Mouse (Mus musculus) heart, embryonic 14.5 days (tissue): ENCODE measurements around the gene Gins3. TPM values are rescaled to one million over a fixed set of nuclear protein-coding genes. Genes with fewer than 3 reads are reported as not detected.
"Not testable (repeated sequence)": the region's sequence is repeated elsewhere in the genome, so short reads cannot be mapped to it uniquely, and the experiment has no call there.

Experiments used
- ATAC-seq: fragments of 200-750 bp; cut with Nextera tagmentation; 2 replicates; pipeline ENCODE4 v1.8.0; 2017; ENCODE audit warnings: low read depth, moderate TSS enrichment; ENCODE audit not compliant: insufficient number of reproducible peaks, insufficient read depth, low FRiP score
- H3K27ac ChIP-seq, 2 experiments: fragments of 200-500 bp in 1 of 2; fragments of 300-500 bp in 1 of 2; sonication (generic) in 1 of 2; replicated peaks in 1 of 2; 2 replicates each; pipeline ENCODE4 v1.5.1; 2012 to 2014; ENCODE audit warnings: low read depth in 2 of 2, low read length in 2 of 2, control low read depth in 1 of 2, mild to moderate bottlenecking in 1 of 2, mixed read lengths in 1 of 2; ENCODE audit not compliant: control insufficient read depth in 1 of 2, insufficient read depth in 1 of 2
- H3K27me3 ChIP-seq: fragments of 300-500 bp; sonication (generic); 2 replicates; pipeline ENCODE4 v1.6.1; 2014; ENCODE audit warnings: mild to moderate bottlenecking, low read length, control low read depth; ENCODE audit not compliant: control insufficient read depth, insufficient read depth
- H3K36me3 ChIP-seq: fragments of 300-500 bp; sonication (generic); 2 replicates; pipeline ENCODE4 v1.6.1; 2014; ENCODE audit warnings: mild to moderate bottlenecking, control low read depth, low read length, mixed read lengths; ENCODE audit not compliant: control insufficient read depth, insufficient read depth
- H3K4me1 ChIP-seq, 2 experiments: fragments of 200-500 bp in 1 of 2; fragments of 300-500 bp in 1 of 2; sonication (generic) in 1 of 2; 2 replicates each; pipeline ENCODE4 v1.6.1; 2012 to 2014; ENCODE audit warnings: low read length in 2 of 2, control low read depth in 1 of 2, mixed read lengths in 1 of 2; ENCODE audit not compliant: control insufficient read depth in 2 of 2, insufficient read depth in 2 of 2
- H3K4me2 ChIP-seq: fragments of 300-500 bp; sonication (generic); 2 replicates; pipeline ENCODE4 v1.6.1; 2014; ENCODE audit warnings: mild to moderate bottlenecking, low read length
- H3K4me3 ChIP-seq, 2 experiments: fragments of 200-500 bp in 1 of 2; fragments of 300-500 bp in 1 of 2; sonication (generic) in 1 of 2; 2 replicates each; pipeline ENCODE4 v1.5.1; 2012 to 2014; ENCODE audit warnings: low read length in 2 of 2, mild to moderate bottlenecking in 2 of 2, control low read depth in 1 of 2, low read depth in 1 of 2, moderate library complexity in 1 of 2; ENCODE audit not compliant: control insufficient read depth in 1 of 2, insufficient read depth in 1 of 2
- H3K9ac ChIP-seq: fragments of 300-500 bp; sonication (generic); 2 replicates; pipeline ENCODE4 v1.6.1; 2014; ENCODE audit warnings: mild to moderate bottlenecking, low read length
- H3K9me3 ChIP-seq: fragments of 300-500 bp; sonication (generic); 2 replicates; pipeline ENCODE4 v1.6.1; 2016; ENCODE audit warnings: low read length, control low read depth; ENCODE audit not compliant: control insufficient read depth
- WGBS: fragments of 180-500 bp; shearing (Covaris S2); extraction: QIAGEN DNeasy Blood & Tissue Kit; methylation state at CpG from one replicate; pipeline ENCODE4 v1.1.7; 2014; 5-methylcytosine and 5-hydroxymethylcytosine counted together
- polyA plus RNA-seq: library from polyadenylated mRNA; unstranded; fragments of >200 nt; fragmentation: Nextera tagmentation; extraction: Ambion mirVana; gene quantifications from 2 replicates; pipeline ENCODE4 v1.2.1, GENCODE M21; 2014

Gins3 gene
- polyA plus RNA-seq, 1 experiment from 2014 or later = 13.9 TPM

- 0 out of 2 replicates have a peak overlapping the region, but pooled peaks have one; percentile 56 for H3K9ac ChIP-seq
- peak overlapping the region; percentile 96 to 97 for H3K27ac ChIP-seq
- no peaks in the 10 kb centered on the region for H3K36me3 ChIP-seq
- 15% methylated on average over 4 of the region's 4 CpGs for WGBS
- peaks cover 16 to 23% of the 10 kb centered on the region in 2 experiments; a peak in 3 of 4 replicates for H3K4me1 ChIP-seq
- no peaks in the 10 kb centered on the region for H3K9me3 ChIP-seq
- H3K4me3 ChIP-seq = no peak overlapping the region
- ATAC-seq = peak; percentile 95
- H3K4me2 ChIP-seq = peak overlapping the region; percentile 50
- no peaks in the 10 kb centered on the region for H3K27me3 ChIP-seq
These were observed 36.4 kb upstream of the Gins3 start for GRCm38 (mm10) chr8:95596841-95597241.

- 10% methylated on average over 11 of the region's 11 CpGs for WGBS
These were observed 33.4 kb upstream of the Gins3 start for GRCm38 (mm10) chr8:95599861-95600260.

GRCm38 (mm10) chr8:95601306-95601705 is 31.9 kb upstream of the Gins3 start:
- Histone ChIP-seq H3K4me1 (peaks cover 6 to 13% of the 10 kb centered on the region in 2 experiments; a peak in 3 of 4 replicates), H3K36me3 (no peaks in the 10 kb centered on the region), H3K9me3 (no peaks in the 10 kb centered on the region), H3K27me3 (no peaks in the 10 kb centered on the region), H3K9ac (no peak overlapping the region), H3K27ac (no peak overlapping the region), H3K4me2 (no peak overlapping the region), H3K4me3 (no peak overlapping the region)
- 74% methylated on average over 15 of the region's 15 CpGs for WGBS
- no peak for ATAC-seq

More at GRCm38 (mm10) chr8:95599861-95600260, 33.4 kb upstream of the Gins3 start:
- peaks cover 16 to 23% of the 10 kb centered on the region in 2 experiments; a peak in 3 of 4 replicates for H3K4me1 ChIP-seq
- no peak for ATAC-seq
- no peaks in the 10 kb centered on the region for H3K27me3 ChIP-seq
- peak overlapping the region; percentile 14 to 35; a peak in 3 of 4 replicates for H3K4me3 ChIP-seq
- H3K9ac ChIP-seq = peak overlapping the region; percentile 42; the same call in 1 of the 2 replicates
- no peaks in the 10 kb centered on the region for H3K9me3 ChIP-seq
- 0 out of 4 replicates have a peak overlapping the region, but pooled peaks of 1 of the 2 experiments have one; percentile 11 for H3K27ac ChIP-seq
- H3K4me2 ChIP-seq = peak overlapping the region; percentile 53
- H3K36me3 ChIP-seq = no peaks in the 10 kb centered on the region

- peaks cover 3 to 11% of the 10 kb centered on the region in 2 experiments; a peak in 3 of 4 replicates for H3K4me1 ChIP-seq
- H3K27ac ChIP-seq = no peak overlapping the region
- no peak overlapping the region for H3K4me3 ChIP-seq
- H3K9me3 ChIP-seq = no peaks in the 10 kb centered on the region
- WGBS = 60% methylated on average over 2 of the region's 2 CpGs
- ATAC-seq = no peak
- H3K36me3 ChIP-seq = no peaks in the 10 kb centered on the region
- no peak overlapping the region for H3K9ac ChIP-seq
- H3K27me3 ChIP-seq = no peaks in the 10 kb centered on the region
- no peak overlapping the region for H3K4me2 ChIP-seq
These were observed 31.1 kb upstream of the Gins3 start for GRCm38 (mm10) chr8:95602168-95602567.

GRCm38 (mm10) chr8:95606509-95606908 is 26.7 kb upstream of the Gins3 start:
- Histone ChIP-seq H3K4me2 (peak overlapping the region; percentile 34), H3K9ac (peak overlapping the region; percentile 54; the same call in 1 of the 2 replicates), H3K27ac (peak overlapping the region; percentile 79 to 82; a peak in 2 of 4 replicates)
- H3K4me3 ChIP-seq, H3K9me3 ChIP-seq, ATAC-seq, H3K4me1 ChIP-seq, H3K36me3 ChIP-seq, H3K27me3 ChIP-seq: not testable (repeated sequence)
- 16% methylated on average over 4 of the region's 5 CpGs for whole genome bisulfite sequencing

GRCm38 (mm10) chr8:95607210-95607609 is 26.0 kb upstream of the Gins3 start:
- 21% methylated on average over 9 of the region's 9 CpGs for WGBS

GRCm38 (mm10) chr8:95609406-95609805 is 23.8 kb upstream of the Gins3 start:
- H3K4me2 ChIP-seq = no peak overlapping the region
- ATAC-seq = no peak
- no peak overlapping the region for H3K4me3 ChIP-seq
- no peaks in the 10 kb centered on the region for H3K27me3 ChIP-seq
- peaks cover 3 to 5% of the 10 kb centered on the region in 2 experiments; a peak in 3 of 4 replicates for H3K4me1 ChIP-seq
- 90% methylated on average over 5 of the region's 5 CpGs for WGBS
- no peaks in the 10 kb centered on the region for H3K36me3 ChIP-seq
- no peaks in the 10 kb centered on the region for H3K9me3 ChIP-seq
- H3K27ac ChIP-seq = no peak overlapping the region
- H3K9ac ChIP-seq = no peak overlapping the region

More at GRCm38 (mm10) chr8:95607210-95607609, 26.0 kb upstream of the Gins3 start:
- peak overlapping the region; percentile 54 for H3K9ac ChIP-seq
- H3K4me3 ChIP-seq = no peak overlapping the region
- peaks cover 3 to 5% of the 10 kb centered on the region in 2 experiments; a peak in 3 of 4 replicates for H3K4me1 ChIP-seq
- ATAC-seq = 0 out of 2 replicates have a peak, but pooled peaks have one; percentile 54
- H3K4me2 ChIP-seq = peak overlapping the region; percentile 34
- H3K27me3 ChIP-seq = no peaks in the 10 kb centered on the region
- H3K9me3 ChIP-seq = no peaks in the 10 kb centered on the region
- H3K27ac ChIP-seq = peak overlapping the region; percentile 79 to 82
- no peaks in the 10 kb centered on the region for H3K36me3 ChIP-seq

- Histone ChIP-seq H3K4me1 (peaks cover 3 to 5% of the 10 kb centered on the region in 2 experiments; a peak in 3 of 4 replicates), H3K9me3 (no peaks in the 10 kb centered on the region), H3K36me3 (no peaks in the 10 kb centered on the region), H3K4me2 (no peak overlapping the region), H3K27me3 (no peaks in the 10 kb centered on the region), H3K27ac (no peak overlapping the region), H3K9ac (no peak overlapping the region), H3K4me3 (no peak overlapping the region)
- ATAC-seq = no peak
- WGBS = 59% methylated on average over 14 of the region's 14 CpGs
These were observed 22.5 kb upstream of the Gins3 start for GRCm38 (mm10) chr8:95610749-95611148.
